Mouse (Mus musculus) macrophage (primary cell): ENCODE results near the gene Elavl2. TPM values are rescaled to one million over a fixed set of nuclear protein-coding genes. Genes with fewer than 3 reads are reported as not detected.
"Not testable (repeated sequence)": the region's sequence is repeated elsewhere in the genome, so short reads cannot be mapped to it uniquely, and the experiment has no call there.

Experiments used
- H3K27ac ChIP-seq: fragments of 350-480 bp; formaldehyde crosslinking; 2 replicates; pipeline ENCODE4 v1.9.0; 2021
- H3K36me3 ChIP-seq: fragments of 350-480 bp; formaldehyde crosslinking; 2 replicates; pipeline ENCODE4 v1.9.0; 2021; ENCODE audit errors: inconsistent target
- H3K4me3 ChIP-seq: fragments of 350-480 bp; formaldehyde crosslinking; 2 replicates; pipeline ENCODE4 v1.9.0; 2021; ENCODE audit errors: inconsistent target
- H3K79me2 ChIP-seq: fragments of 350-480 bp; formaldehyde crosslinking; 2 replicates; pipeline ENCODE4 v1.9.0; 2021; ENCODE audit errors: inconsistent target
- WGBS: methylation state at CpG from one replicate; pipeline ENCODE4 v1.1.7; 2026; ENCODE audit warnings: inconsistent platforms; ENCODE audit not compliant: missing documents; 5-methylcytosine and 5-hydroxymethylcytosine counted together
- polyA plus RNA-seq: library from polyadenylated mRNA; stranded (reverse); fragments of 250-400 nt; gene quantifications from 3 replicates; pipeline ENCODE4 v1.2.4, GENCODE M21; 2018; ENCODE audit warnings: inconsistent platforms

The Elavl2 gene
- polyA plus RNA-seq, 1 experiment from 2014 or later: not detected

- Histone ChIP-seq H3K36me3 (no peaks in the 10 kb centered on the region), H3K27ac (no peak overlapping the region), H3K4me3 (no peak overlapping the region), H3K79me2 (no peaks in the 10 kb centered on the region)
- WGBS: 76% methylated on average over 8 of the region's 8 CpGs
Measured at GRCm38 (mm10) chr4:91262839-91263238, 137.7 kb downstream of the Elavl2 start.

- 92% methylated on average over 4 of the region's 4 CpGs for WGBS
- Histone ChIP-seq H3K36me3 (no peaks in the 10 kb centered on the region), H3K79me2 (no peaks in the 10 kb centered on the region), H3K4me3 (no peak overlapping the region), H3K27ac (no peak overlapping the region)
Measured at GRCm38 (mm10) chr4:91260622-91261021, 140.0 kb downstream of the Elavl2 start.

- Histone ChIP-seq H3K36me3 (no peaks in the 10 kb centered on the region), H3K27ac (no peak overlapping the region), H3K79me2 (no peaks in the 10 kb centered on the region), H3K4me3 (no peak overlapping the region)
- WGBS: 100% methylated on average over 1 of the region's 1 CpGs
Measured at GRCm38 (mm10) chr4:91248650-91249049, 151.9 kb downstream of the Elavl2 start.

GRCm38 (mm10) chr4:91245136-91245535 is 155.4 kb downstream of the Elavl2 start:
- not testable (repeated sequence) for H3K4me3 ChIP-seq, H3K36me3 ChIP-seq, H3K27ac ChIP-seq, H3K79me2 ChIP-seq
- WGBS: 75% methylated on average over 2 of the region's 8 CpGs

- H3K27ac ChIP-seq: no peak overlapping the region
- no peaks in the 10 kb centered on the region for H3K36me3 ChIP-seq
- H3K79me2 ChIP-seq: no peaks in the 10 kb centered on the region
- 78% methylated on average over 9 of the region's 9 CpGs for WGBS
- no peak overlapping the region for H3K4me3 ChIP-seq
Measured at GRCm38 (mm10) chr4:91244554-91244953, 156.0 kb downstream of the Elavl2 start.

- 84% methylated on average over 4 of the region's 4 CpGs for WGBS
- H3K4me3 ChIP-seq: no peak overlapping the region
- H3K36me3 ChIP-seq: no peaks in the 10 kb centered on the region
- no peak overlapping the region for H3K27ac ChIP-seq
- no peaks in the 10 kb centered on the region for H3K79me2 ChIP-seq
Measured at GRCm38 (mm10) chr4:91243896-91244295, 156.7 kb downstream of the Elavl2 start.

- H3K36me3 ChIP-seq: no peaks in the 10 kb centered on the region
Measured at GRCm38 (mm10) chr4:91238739-91239485, 161.7 kb downstream of the Elavl2 start.

GRCm38 (mm10) chr4:91236976-91237375 is 163.6 kb downstream of the Elavl2 start:
- Histone ChIP-seq H3K4me3 (no peak overlapping the region), H3K79me2 (no peaks in the 10 kb centered on the region), H3K36me3 (no peaks in the 10 kb centered on the region), H3K27ac (no peak overlapping the region)
- 74% methylated on average over 7 of the region's 7 CpGs for WGBS

More at GRCm38 (mm10) chr4:91238739-91239485, 161.7 kb downstream of the Elavl2 start:
- Histone ChIP-seq H3K4me3 (no peak overlapping the region), H3K79me2 (no peaks in the 10 kb centered on the region), H3K27ac (no peak overlapping the region)
- 82% methylated on average over 4 of the region's 6 CpGs for WGBS

- Histone ChIP-seq H3K27ac (no peak overlapping the region), H3K36me3 (no peaks in the 10 kb centered on the region), H3K4me3 (no peak overlapping the region), H3K79me2 (no peaks in the 10 kb centered on the region)
- WGBS: 83% methylated on average over 6 of the region's 6 CpGs
Measured at GRCm38 (mm10) chr4:91234941-91235340, 165.6 kb downstream of the Elavl2 start.

GRCm38 (mm10) chr4:91233599-91233998 is 167.0 kb downstream of the Elavl2 start:
- Histone ChIP-seq H3K27ac (no peak overlapping the region), H3K4me3 (no peak overlapping the region), H3K79me2 (no peaks in the 10 kb centered on the region), H3K36me3 (no peaks in the 10 kb centered on the region)
- 85% methylated on average over 6 of the region's 6 CpGs for WGBS

- H3K36me3 ChIP-seq: no peaks in the 10 kb centered on the region
- H3K79me2 ChIP-seq: no peaks in the 10 kb centered on the region
- H3K4me3 ChIP-seq: no peak overlapping the region
- H3K27ac ChIP-seq: no peak overlapping the region
- 67% methylated on average over 1 of the region's 1 CpGs for WGBS
Measured at GRCm38 (mm10) chr4:91230439-91230863, 170.1 kb downstream of the Elavl2 start.

- no peak overlapping the region for H3K4me3 ChIP-seq
- WGBS: 73% methylated on average over 3 of the region's 3 CpGs
- no peak overlapping the region for H3K27ac ChIP-seq
- H3K79me2 ChIP-seq: no peaks in the 10 kb centered on the region
- no peaks in the 10 kb centered on the region for H3K36me3 ChIP-seq
Measured at GRCm38 (mm10) chr4:91228341-91228740, 172.2 kb downstream of the Elavl2 start.

- H3K79me2 ChIP-seq: no peaks in the 10 kb centered on the region
Measured at GRCm38 (mm10) chr4:91223811-91224210, 176.8 kb downstream of the Elavl2 start.

GRCm38 (mm10) chr4:91219322-91219721 is 181.3 kb downstream of the Elavl2 start:
- no peak overlapping the region for H3K4me3 ChIP-seq
- H3K36me3 ChIP-seq: no peaks in the 10 kb centered on the region
- no peak overlapping the region for H3K27ac ChIP-seq
- 62% methylated on average over 3 of the region's 3 CpGs for WGBS
- H3K79me2 ChIP-seq: no peaks in the 10 kb centered on the region

More at GRCm38 (mm10) chr4:91223811-91224210, 176.8 kb downstream of the Elavl2 start:
- no peak overlapping the region for H3K27ac ChIP-seq
- H3K4me3 ChIP-seq: no peak overlapping the region
- no peaks in the 10 kb centered on the region for H3K36me3 ChIP-seq
- WGBS: 54% methylated on average over 4 of the region's 4 CpGs

GRCm38 (mm10) chr4:91213917-91214316 is 186.7 kb downstream of the Elavl2 start:
- Histone ChIP-seq H3K27ac (no peak overlapping the region), H3K36me3 (no peaks in the 10 kb centered on the region), H3K4me3 (no peak overlapping the region), H3K79me2 (no peaks in the 10 kb centered on the region)
- WGBS: 66% methylated on average over 3 of the region's 3 CpGs
